Mouse (Mus musculus): ENCODE results near the gene Traf7.

- TF ChIP-seq GATA1 (IDR thresholded peaks at IDR 0.05; ENCODE audit: low read length) (no peak), TAL1 (IDR thresholded peaks at IDR 0.05; ENCODE audit: low read length) (no peak)
Observed at GRCm38 (mm10) chr17:24468636-24469246, 59.0 kb downstream of the Traf7 start.

Data from erythroblast, embryonic 14.5 days (primary cell).